Mouse (Mus musculus) E14TG2a.4 (cell line): ENCODE measurements around the gene Vmn1r43.

Experiments used
- CTCF ChIP-seq: conservative IDR thresholded peaks from 2 replicates; pipeline ENCODE4 v1.5.1; 2014; ENCODE audit warnings: low read length
- POU5F1 ChIP-seq: IDR thresholded peaks from 2 replicates; pipeline ENCODE4 v1.6.1; 2014; ENCODE audit warnings: low read length, borderline replicate concordance

GRCm38 (mm10) chr6:89857552-89857951, 18.7 kb downstream of the Vmn1r43 start:
- TF ChIP-seq CTCF, result no peak
- no peak for TF ChIP-seq POU5F1
